In genomic region chr9:117356764-117357442, GRCm38 (mm10) we compare ENCODE assay signal across 10 mouse cellular contexts.
DNase-seq lines count a peak whose midpoint lies in the region; ATAC-seq lines count a peak whose summit lies in the region.
"Had no signal": no experiment of that assay in that cellular context is flagged by ENCODE, and none has a peak within 500 bp of the region (broad histone marks: within the 10 kb centered on the region; RNA-seq: fewer than 3 reads in every experiment).

No protein-coding gene starts in this region.

- H3K9ac ChIP-seq in hindbrain, embryonic 12.5 days = 0 out of 2 replicates have a peak overlapping the region, but pooled peaks have one; percentile 5
- 0 out of 2 replicates have a peak overlapping the region, but pooled peaks have one; percentile 25 for H3K9ac ChIP-seq in lung, embryonic 16.5 days (ENCODE audit: low read length)
- H3K9ac ChIP-seq: liver, embryonic 15.5 days had no signal

- H3K4me2 ChIP-seq in hindbrain, embryonic 12.5 days (replicated peaks) = peak overlapping the region; percentile 32; the same call in 1 of the 2 replicates
- peak overlapping the region; percentile 18 for H3K4me2 ChIP-seq in lung, embryonic 16.5 days (ENCODE audit: low read depth, low read length)
- H3K4me2 ChIP-seq: liver, embryonic 15.5 days had no signal

- ATAC-seq in hindbrain, embryonic 12.5 days (ENCODE audit: low FRiP score) = peak; percentile 88
- peak; percentile 98 for ATAC-seq in lung, embryonic 16.5 days (ENCODE audit: low read depth)
- ATAC-seq: Patski had no signal

- H3K27ac ChIP-seq in hindbrain, embryonic 12.5 days = peak overlapping the region; percentile 26; the same call in 1 of the 2 replicates
- H3K27ac ChIP-seq in lung, embryonic 16.5 days (ENCODE audit: low read length) = peak overlapping the region; percentile 74
- H3K27ac ChIP-seq: liver, embryonic 15.5 days had no signal

- WGBS in hindbrain, embryonic 12.5 days = 10% methylated on average over 9 of the region's 9 CpGs
- WGBS in lung, embryonic 16.5 days = 16% methylated on average over 9 of the region's 9 CpGs

- H3K27me3 ChIP-seq in hindbrain, embryonic 12.5 days = no peaks in the 10 kb centered on the region
- no peaks in the 10 kb centered on the region for H3K27me3 ChIP-seq in lung, embryonic 16.5 days (ENCODE audit: control insufficient read depth, insufficient read depth, low read depth, low read length)
- H3K27me3 ChIP-seq: liver, embryonic 15.5 days; Patski had no signal

- peak; percentile 69 for DNase-seq in ZHBTc4 (ENCODE audit: low read depth, low spot score)
- DNase-seq in cerebellum, postnatal 14 days = peak; percentile 82 to 88
- peak; percentile 36 to 64 for DNase-seq in frontal cortex, postnatal 36 days (ENCODE audit: low spot score in 2 of 2)
- peak; percentile 16 to 21 for DNase-seq in layer of hippocampus, postnatal 25 days (ENCODE audit: extremely low spot score in 1 of 2, low spot score in 1 of 2)
- DNase-seq in retina, postnatal 1 day = peak; percentile 60
- DNase-seq in thymus, postnatal 14 days = no peak

- H3K4me1 ChIP-seq in hindbrain, embryonic 12.5 days = peaks cover 7% of the 10 kb centered on the region
- H3K4me1 ChIP-seq in lung, embryonic 16.5 days (replicated peaks; ENCODE audit: control insufficient read depth, insufficient read depth, low read length) = peaks cover 9% of the 10 kb centered on the region
- H3K4me1 ChIP-seq: liver, embryonic 15.5 days had no signal

- H3K4me3 ChIP-seq in hindbrain, embryonic 12.5 days = no peak overlapping the region
- no peak overlapping the region for H3K4me3 ChIP-seq in lung, embryonic 16.5 days (ENCODE audit: low read length)
- H3K4me3 ChIP-seq: liver, embryonic 15.5 days had no signal

- H3K36me3 ChIP-seq in hindbrain, embryonic 12.5 days = no peaks in the 10 kb centered on the region
- H3K36me3 ChIP-seq in lung, embryonic 16.5 days (ENCODE audit: control insufficient read depth, insufficient read depth, low read length) = no peaks in the 10 kb centered on the region
- H3K36me3 ChIP-seq: liver, embryonic 15.5 days had no signal

- no peaks in the 10 kb centered on the region for H3K9me3 ChIP-seq in hindbrain, embryonic 12.5 days (replicated peaks)
- H3K9me3 ChIP-seq in lung, embryonic 16.5 days (ENCODE audit: control insufficient read depth, low read length) = no peaks in the 10 kb centered on the region
- H3K9me3 ChIP-seq: liver, embryonic 15.5 days had no signal
